Mouse (Mus musculus): ENCODE data around the gene Pgpep1l.
"Not testable (repeated sequence)": the region's sequence is repeated elsewhere in the genome, so short reads cannot be mapped to it uniquely, and the experiment has no call there.

Gene Pgpep1l

GRCm38 (mm10) chr7:68264028-68264453 lies at the start of gene Pgpep1l:
Gene Pgpep1l, minus strand, starts transcription at chr7:68264233.
- peak; percentile 8 for DNase-seq

DNA sequence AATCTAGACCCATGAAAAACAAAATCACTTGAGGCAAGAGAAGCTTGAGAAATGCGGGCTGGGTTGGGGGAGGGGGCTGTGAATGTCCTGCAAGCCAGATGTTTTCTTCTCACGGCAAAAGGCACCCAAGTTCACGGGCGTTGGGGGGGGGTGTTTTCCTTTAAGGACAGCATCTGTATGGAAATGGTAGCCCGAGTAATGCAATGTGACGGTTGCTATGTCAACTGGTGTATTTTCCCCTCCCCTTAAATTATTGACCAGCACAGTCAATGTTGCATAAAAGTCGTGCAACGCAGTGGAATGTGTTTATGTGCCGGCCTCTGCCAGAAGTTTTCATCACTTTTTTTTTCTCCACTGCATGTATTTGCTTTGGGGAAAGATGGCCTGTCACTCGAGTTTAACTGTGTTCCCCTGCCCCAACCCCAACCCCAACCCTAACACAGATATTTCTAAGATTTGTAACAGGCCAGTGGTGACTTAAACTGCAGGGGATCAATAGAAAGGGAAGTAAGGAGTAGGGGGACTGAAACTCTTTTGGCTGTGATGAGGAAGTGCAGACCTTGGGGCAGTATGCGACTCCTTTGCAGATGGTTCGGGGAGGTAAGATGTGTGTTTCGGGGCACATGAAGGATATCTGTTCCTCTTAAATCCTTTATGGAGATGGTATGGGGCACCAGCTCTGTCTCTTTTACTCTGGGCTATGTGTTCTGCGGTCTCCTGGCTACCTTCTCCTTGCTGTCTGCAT lies 49.2 kb upstream of the Pgpep1l start:
- no peak for DNase-seq

DNA sequence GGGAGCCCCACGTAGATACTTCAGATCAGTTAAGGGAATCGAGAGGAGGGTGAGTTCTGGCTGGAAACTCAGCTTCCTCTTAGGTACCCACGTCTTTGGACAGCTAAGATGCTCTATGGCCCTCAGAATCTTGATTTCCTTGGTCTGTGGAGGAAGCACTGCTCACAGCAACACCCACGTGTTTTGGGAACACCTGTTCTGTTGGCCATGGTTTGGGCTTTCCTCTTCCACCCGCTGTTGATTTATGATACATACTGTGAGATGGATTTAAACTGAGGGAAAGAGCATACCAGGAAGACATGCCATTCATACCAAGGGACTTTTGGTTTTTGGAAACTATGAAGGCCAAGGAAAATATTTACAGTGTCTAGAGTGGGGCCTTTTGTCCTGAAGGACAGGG lies 48.4 kb upstream of the Pgpep1l start:
- no peak for DNase-seq

DNA sequence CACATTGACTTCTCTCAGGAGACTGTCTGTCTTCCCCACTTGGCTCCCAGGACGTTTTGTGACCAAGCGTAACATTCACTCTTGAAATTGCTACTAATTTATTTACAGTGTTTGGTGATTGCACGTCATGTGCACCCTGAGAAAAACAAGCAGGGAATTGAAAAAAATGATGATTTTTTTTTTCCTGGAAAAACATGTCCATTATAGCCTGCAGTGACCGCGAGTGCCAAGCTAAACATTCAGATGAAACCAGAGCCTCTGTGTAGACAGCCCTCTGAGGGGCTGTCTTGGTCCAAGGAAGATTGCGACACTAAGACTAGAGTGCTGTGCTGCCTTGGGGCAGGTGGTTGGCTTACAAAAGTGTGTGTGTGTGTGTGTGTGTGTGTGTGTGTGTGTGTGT lies 47.4 kb upstream of the Pgpep1l start:
- no peak for DNase-seq

GRCm38 (mm10) chr7:68306756-68307155 lies 42.7 kb upstream of the Pgpep1l start:
- no peak for DNase-seq

DNA sequence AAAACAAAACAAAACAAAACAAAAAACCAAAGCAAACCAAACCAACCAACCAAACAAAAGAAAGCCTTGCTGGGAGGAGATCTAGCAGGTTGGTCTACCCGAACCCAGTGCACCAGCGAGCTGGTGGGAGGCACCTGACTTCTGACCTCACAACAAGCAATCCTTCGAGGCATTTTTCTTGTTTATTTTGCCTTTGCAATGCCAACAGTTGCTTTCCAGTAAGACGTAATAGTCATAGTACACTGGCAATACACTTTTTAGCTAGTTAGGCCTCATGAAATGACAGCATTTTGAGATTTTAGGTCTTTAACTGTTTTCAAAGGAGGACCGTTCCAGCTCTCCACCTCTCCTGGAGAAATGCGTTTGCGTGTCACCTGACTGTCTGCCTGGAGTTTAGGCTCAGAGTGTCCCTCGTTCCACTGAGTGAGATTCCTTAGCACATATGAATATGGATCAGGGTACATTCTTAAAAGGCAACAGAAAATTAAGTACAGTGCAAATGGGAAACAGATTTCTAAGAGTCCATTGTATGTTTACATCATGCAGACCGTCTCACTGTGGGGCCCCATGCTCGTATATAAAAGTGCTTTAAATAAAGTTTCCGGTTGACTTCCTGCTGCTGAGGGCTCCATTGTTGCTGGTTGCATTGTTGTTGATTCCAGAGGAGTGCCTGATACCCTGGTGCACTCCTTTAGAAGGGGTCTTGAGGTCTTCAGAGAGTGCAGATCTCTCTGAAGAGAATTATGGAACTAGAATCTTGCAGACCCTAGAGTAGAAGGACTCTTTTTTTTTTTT lies 41.9 kb upstream of the Pgpep1l start:
- DNase-seq, result no peak

DNA sequence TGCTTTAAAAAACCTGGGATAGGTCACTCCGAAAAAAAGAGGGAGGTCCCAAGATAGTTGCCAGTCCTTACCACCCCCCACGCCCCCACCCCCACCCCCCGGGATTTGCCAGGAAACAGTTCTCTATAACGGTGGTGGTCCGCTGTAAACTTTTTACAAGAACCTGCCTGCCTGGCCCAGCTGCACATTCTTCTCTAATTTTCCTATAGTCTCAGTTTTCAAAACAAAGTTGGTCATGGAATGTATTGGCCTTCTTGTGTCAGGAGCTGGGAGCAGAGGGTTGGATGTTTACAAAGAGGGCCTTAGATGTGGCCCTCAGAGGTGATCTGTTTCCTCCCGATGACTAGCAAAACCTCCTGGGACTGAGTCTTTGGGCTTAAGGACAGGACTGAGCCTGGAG lies 39.7 kb upstream of the Pgpep1l start:
- no peak for DNase-seq

DNA sequence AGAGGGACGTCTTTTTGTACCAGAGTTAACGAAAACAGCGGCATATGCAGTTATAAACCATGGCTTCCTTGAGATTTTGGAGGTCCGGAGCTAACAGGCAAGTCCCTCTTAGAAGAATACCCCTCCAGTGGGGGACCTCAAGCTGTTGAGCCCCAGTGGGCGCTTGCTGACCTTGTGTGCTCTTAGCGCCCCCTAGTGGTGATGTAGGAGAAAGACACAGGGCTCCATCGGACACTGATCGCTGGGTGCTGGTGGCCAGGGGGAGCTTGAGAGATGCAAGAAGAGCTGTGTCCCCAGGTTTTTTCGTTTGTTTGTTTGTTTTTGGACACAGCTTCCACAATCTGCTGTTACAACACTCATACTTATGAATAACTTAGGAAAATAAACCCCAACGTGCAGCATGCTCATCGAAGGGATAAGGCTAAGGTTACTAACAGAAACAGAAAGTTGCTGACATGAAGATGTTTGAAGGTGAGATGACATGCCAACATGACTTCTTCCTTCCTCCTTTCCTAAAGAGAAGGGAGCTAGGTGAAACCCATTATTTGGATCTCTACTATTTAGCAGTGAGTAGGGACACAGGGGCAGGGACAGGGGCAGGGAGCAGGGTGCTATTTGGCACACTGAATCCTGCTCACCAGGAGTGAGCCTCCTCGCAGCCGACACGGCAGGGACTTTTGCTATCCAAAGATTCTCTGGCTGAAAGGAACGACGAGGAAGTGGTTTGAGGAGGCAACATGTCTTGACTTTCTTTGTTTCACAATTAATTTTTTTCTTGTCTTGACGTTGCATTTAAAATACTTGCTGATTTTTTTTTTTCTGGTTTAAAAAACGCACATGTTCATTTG lies 38.8 kb upstream of the Pgpep1l start:
- DNase-seq, result peak; percentile 61

DNA sequence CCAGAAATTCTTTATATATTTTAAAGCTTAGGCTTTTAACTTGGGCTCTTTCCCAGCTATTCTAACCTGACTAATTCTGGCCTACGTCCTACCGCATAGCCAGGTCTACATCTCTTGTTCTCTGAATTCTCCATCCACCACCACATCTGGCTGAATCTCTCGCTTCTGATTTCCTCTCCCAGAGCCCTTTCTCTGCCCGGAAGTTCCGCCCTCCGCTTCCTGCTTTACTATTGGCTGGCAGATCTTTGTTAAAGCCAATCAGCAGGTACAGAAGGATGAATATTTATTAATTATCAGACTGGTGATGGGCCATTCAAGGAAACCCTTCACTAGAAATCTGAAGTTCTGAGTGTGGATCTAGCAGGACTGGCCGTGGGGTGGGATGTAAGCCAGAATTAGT lies 37.1 kb upstream of the Pgpep1l start:
- no peak for DNase-seq

GRCm38 (mm10) chr7:68298381-68299076 lies 34.5 kb upstream of the Pgpep1l start:
- no peak for DNase-seq

DNA sequence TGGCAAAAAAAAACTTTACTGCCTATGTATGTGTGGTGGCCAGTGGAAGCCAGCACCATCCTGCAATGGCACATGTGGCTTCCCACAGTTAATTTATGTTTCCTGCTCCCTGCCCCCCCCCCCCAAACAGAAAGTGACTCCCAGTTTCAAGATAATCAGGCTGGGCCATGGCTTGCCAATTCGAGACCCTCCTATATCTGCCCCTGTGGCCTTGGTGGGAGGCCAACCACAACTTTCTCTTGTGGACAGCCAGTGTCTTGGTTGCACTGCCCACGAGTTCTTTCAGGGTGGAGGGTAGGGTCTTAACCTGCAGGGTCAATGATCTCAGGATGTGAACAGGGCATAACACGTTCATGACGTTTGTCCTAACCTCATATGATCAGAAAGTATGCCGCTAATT lies 32.5 kb upstream of the Pgpep1l start:
- no peak for DNase-seq

GRCm38 (mm10) chr7:68293997-68294789 lies 30.2 kb upstream of the Pgpep1l start:
- DNase-seq, result no peak

GRCm38 (mm10) chr7:68291603-68292002 lies 27.6 kb upstream of the Pgpep1l start:
- no peak for DNase-seq

DNA sequence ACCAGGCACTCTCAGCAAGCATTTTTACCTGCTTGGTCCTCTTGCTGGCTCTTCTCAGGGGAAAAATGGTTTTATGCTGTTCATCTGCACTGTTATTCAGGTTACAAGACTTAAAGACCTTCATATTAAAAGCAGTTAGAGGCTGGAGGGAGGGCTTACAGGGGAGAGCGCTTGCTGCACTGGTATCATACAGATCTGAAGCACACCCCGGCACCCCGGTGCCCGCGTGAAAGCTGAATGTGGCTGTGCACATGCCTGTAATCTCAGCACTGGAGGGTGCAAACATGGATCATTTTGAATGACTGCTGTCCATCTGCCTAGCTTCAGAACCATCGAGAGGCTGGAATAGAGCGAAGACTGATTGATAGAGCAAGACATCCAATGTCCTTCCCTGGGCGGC lies 25.0 kb upstream of the Pgpep1l start:
- DNase-seq, result no peak

GRCm38 (mm10) chr7:68288000-68288399 lies 24.0 kb upstream of the Pgpep1l start:
- DNase-seq, result not testable (repeated sequence)

- DNase-seq, result no peak
Observed at GRCm38 (mm10) chr7:68287582-68287981, 23.5 kb upstream of the Pgpep1l start.

GRCm38 (mm10) chr7:68286526-68287481 lies 22.8 kb upstream of the Pgpep1l start:
- no peak for DNase-seq

DNA sequence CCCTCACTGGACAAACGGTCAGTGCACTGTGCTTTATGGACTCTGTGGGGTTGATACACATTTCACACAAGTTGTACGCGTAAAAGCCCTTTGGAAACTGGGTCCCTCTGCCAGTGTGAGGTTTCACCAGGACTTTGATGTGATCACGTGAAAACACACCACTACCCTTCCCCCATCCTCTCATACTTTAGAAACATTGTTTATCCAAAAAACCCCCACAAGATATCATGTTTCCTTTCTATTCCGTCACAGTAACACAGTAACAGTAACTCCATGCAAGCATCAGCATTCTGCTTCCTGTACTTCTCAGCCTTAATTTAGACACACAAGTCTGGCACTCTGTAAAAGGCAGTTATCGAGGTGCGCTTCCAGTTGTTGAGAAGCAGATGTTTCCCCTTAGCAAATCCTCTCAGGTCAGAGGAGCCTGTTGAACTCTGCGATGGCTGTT lies 21.8 kb upstream of the Pgpep1l start:
- no peak for DNase-seq

- no peak for DNase-seq
Observed at GRCm38 (mm10) chr7:68283776-68284175, 19.7 kb upstream of the Pgpep1l start.

GRCm38 (mm10) chr7:68283133-68283520 lies 19.1 kb upstream of the Pgpep1l start:
- not testable (repeated sequence) for DNase-seq

Measured in cerebellum, adult 9-11 months (tissue).